Mouse (Mus musculus) gastrocnemius, postnatal 10 days (tissue): ENCODE measurements at regions not wholly inside any gene's neighbourhood (a gene's known extent, or its start where the extent isn't known, plus 50 kb on each side); places are given as distances from the start of the nearest gene placed in this dataset.
A peak's percentile ranks its signal among the peaks of the same experiment; 100 is the strongest.

ENCODE experiments used
- DNase-seq: peaks from one replicate; pipeline ENCODE4 v3.0.0; 2021; ENCODE audit warnings: mixed read lengths

DNA sequence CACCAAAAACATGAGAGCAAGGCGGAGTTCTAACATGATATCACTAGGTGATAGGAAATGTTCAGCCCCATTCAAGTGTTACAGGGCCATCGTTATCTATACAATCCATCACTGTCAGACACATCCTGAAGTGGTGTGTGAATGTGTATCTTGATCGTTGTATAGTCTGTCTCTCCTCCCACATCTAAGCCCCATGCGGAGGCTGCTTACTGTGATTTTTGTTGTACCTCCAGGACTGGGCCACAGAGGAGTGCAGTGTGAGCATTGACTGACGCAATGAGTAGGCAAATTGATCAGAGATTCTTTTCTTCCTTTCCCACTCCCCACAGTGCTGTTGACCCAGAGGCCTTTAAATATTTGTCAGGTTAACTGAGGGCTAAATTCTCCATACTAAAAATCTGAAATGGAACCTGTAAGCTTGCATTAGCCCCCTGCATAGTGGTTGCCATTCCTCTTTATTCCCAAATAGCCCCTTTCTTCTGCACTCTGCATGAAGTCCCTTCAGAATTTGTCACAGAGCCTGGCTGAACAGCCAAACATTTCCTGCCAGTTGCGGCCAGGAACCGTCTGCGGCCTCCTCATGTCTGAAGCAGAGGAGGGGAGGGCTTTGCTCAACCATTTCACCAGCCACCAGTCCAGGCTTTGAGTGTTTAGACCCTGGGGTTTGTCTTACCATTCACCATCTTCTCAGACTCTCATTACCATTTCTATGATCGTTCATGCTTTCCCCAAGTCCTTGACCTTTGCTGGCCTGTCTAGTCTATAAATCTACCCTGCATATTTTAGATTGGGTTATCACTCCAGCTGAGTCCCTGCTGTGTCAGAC, 119.3 kb downstream of the Ttc8 start:
- no peak for DNase-seq

DNA sequence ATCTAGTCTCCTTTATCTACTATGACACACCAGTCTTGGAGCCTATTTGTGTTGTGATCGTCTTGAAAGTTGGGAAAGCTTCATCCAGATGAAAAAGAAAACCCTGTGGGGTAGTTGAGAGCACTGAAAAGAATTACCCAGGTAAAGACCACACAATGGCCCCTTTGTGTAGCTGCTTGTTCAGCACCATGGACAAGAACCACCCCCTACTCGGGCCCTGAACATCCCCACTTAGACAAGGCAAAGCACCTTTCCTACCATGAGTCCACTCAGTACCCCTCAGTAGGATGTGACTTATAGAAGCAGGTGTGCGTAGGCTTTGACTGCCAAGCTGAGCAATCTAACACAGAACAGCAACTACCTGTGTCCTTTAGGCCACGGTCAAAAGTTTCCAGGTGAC, 121.2 kb downstream of the Ttc8 start:
- no peak for DNase-seq

DNA sequence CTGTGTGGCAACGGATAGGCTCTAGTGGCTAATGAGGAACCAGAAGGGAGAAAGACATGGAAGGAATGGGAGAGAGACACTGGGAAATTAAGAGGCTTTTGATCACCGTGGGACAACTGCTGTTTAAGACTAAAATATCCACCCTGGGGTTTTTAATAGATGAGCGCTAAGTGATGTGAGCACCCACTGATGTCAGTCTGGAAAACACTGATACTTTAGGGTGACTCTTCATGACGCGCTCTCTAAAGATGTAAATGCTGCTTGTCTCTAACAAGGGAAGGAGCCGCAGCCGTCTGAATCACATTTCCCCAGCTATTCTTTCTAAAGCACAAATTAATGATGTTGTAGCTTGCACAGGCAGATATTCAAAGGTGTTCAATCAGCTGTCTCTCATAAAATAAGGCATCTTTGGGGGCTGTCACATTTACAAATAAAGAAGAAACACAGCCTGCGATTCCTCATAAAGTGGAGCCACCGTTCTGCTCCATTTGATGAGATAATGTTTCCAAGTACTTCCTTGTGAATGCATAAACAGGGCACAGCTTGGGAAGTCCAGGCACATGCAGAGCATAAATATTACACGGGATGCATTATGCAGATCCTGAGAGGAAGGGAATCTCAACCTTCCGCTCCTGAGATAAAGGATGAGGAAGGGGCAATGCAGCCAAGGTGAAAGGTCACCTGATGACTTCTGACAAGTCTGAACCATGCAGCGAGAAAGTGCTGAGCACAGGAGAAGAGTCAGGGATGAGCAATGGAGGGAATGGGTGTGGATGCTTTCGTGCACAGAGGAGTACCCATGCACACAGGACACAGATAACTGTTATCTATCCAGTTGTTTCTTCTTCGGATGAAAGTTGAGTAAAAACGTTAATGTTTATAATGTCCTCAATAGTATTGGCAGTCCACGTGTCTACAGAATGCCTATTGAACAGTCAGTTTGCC, 122.8 kb downstream of the Ttc8 start:
- DNase-seq, result no peak

DNA sequence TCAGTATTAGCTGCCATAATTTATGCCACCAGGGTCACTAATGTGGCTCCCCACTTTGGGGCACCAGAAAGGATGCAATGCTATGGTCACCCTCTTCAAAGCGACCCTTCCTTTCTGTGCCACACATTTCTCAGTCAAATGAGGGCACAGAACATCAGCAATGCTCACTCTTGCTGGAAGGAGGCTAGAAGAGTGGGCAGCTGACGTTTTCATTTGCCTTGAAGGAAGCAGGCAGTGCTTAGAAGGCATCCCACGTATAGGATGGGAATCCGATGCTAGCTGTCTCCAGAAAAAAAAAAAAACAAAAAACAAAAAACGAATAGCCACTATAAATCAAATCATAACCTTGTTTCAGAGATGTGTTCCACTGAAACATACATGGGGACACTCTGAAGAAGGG, 124.1 kb downstream of the Ttc8 start:
- DNase-seq, result no peak

DNA sequence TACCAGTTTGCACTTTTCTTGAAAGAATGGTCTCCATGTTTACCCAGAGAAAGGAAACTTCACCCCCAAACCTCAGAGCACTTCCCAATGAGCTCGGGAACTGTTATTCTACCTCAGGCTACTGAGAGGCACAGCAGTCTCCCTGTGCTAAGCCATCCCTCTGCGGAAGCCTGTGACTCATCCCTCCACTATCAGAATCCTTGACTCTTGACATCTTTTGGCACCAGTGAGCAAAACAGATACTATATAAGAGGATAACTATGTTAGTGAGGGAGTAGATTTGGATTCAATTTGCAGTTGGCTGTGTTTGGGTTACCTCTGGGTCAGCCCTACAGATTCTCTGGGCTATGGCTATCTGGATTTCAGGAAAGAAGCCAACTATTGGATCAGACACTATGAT, 130.1 kb downstream of the Ttc8 start:
- no peak for DNase-seq

DNA sequence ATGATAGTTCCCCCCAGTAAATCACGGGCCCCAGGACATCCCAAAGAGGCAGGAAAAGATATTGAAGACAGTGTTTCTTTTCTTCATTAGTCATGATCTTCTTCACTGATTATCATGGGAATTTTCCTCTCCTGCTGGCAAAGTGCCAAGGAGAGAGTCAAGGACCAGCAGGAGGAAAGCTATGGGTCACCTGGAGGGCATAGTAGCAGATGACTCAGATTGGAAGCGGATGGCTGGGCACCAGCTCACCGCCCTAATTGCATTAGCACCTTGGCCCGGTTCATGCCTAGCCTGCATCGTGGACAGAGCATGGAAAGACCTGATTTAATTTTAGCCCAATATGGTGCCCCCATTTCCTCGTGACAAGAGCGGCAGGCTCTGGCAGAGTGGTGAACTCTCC, 132.2 kb downstream of the Ttc8 start:
- DNase-seq, result no peak

DNA sequence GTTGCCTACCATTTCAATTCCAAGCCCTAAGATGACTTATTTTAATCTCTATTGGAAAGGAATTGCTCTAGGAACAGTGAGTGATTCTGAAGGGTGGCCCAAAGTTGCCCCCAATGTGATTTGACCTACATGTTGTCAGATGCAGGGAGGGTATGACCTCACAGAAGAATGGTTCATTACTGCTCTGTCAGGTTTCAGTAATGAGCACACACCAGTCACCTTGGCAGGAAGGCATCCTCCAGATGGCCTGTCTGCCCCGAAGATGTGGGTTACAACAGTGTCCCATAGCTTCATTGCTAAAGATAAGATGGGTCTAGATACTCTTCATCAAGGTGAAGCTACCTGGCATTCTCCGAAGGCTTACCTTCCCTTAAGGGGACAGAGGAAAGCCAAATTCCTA, 137.1 kb downstream of the Ttc8 start:
- no peak for DNase-seq

DNA sequence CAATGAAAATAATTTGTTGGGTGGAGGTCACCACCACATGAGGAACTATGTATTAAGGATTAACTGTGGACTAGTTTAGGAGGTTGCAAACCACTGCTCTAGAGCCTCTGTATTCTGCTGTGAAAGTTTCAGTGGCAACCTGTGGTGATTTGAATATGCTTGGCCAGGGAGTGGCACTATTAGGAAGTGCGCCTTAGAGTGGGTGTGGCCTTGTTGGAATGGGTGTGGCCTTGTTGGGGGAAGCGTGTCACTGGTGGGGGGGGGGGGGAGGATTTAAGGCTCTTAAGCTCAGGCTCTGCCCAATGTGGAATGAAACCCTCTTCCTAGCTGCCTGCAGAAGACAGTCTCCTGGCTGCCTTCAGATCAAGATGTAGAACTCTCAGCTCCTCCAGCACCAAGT, 138.5 kb downstream of the Ttc8 start:
- DNase-seq, result no peak

DNA sequence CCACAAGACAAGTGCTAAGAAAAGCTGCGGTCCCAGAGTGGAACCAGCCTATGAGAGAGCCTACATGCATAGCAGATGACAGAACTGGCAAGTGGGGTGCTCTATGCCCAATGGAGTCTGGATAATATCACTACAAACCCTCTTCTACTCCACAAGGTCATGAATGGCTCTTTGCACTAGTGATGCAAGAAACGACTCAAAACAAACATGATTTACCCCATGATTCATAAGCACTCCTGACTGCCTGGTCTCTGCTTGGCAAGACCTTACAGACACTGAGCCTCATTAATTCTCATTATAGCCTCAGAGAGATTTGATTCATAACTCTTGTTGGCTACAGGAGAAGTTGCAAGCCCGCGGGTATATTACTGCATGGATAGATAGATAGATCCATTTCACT, 139.1 kb downstream of the Ttc8 start:
- DNase-seq, result no peak

GRCm38 (mm10) chr12:99060702-99061101, 140.3 kb downstream of the Ttc8 start:
- no peak for DNase-seq

DNA sequence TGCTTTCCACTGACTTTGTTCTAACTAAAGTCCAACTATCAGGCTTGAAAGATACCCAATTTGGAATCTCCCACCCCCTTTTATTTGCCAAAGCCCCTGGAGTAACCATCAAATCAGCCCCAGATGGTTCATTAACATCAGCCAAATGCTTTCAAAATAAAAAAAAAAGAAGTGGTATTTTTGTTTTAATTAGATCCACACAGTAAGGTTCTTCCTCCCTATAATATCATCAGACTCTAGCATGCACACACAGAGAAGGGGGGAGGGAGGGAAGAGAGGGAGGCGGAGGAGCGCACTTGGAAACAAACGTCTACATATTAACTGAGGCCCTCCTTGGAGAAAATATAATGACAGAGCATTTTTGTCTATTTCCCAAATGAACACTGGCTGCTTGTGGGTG, 143.1 kb downstream of the Ttc8 start:
- no peak for DNase-seq

- no peak for DNase-seq
Observed at GRCm38 (mm10) chr12:99063885-99064284, 143.5 kb downstream of the Ttc8 start.

- no peak for DNase-seq
Observed at GRCm38 (mm10) chr12:99067962-99068361, 147.6 kb downstream of the Ttc8 start.

DNA sequence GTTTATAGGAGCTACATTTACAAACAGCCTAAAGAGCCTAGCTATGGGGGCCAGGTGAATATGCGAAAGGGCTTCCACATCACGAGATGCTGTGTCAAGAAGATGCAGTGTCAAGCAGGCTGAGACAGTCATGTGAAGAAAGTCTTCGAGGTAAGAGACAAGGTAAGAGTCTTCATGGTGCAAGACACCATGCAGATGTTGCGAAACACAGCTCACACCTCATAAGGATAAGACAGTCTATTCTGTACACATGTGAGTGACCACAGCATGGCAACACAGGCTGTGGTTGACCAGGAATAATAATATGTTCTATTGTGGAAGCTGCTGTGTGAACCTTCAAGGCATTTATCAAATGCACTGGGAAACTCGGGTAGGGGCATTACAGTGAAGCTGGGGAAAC, 153.4 kb downstream of the Ttc8 start:
- DNase-seq, result no peak

DNA sequence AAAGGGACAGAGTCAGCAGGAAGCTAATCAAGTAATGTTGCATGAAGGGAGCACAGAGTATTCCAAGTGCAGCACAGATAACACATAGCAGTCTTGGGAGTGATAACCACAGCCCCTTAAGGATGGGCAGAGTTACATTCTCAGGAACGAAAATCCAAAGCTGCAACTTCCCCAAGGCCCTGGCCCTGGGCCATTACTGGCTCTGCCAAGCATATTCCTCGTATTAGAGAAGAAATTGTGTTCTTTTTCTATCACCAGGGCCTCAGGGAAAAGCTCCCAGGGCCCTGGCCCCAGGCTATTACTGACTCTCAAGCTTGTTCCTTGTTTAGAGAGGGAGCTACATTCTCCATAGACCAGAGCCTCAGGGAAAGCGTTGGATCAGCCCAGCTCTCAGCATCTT, 157.0 kb downstream of the Ttc8 start:
- no peak for DNase-seq

GRCm38 (mm10) chr12:99079873-99080272, 159.5 kb downstream of the Ttc8 start:
- no peak for DNase-seq

DNA sequence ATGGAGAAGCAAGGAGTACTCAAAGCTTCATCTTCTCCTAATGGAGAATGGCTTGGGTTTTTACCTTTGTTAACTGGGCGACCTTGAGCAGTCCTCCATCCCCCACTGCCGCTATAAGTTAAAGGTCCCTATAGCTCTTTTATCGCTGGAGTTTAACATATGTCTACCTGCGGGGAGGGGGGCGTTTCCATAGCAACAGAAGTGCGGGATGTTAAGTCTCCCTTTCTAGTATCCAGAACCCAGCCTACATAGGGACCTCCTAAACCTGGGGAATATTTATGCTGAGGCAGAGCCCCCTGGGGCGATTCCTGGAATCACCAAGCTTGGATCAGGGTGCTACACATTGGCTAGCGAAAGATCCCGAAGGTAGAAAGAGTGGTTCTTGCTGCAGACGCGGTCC, 163.2 kb downstream of the Ttc8 start:
- DNase-seq, result no peak

GRCm38 (mm10) chr12:99084144-99084543, 163.8 kb downstream of the Ttc8 start:
- DNase-seq, result peak; percentile 86

DNA sequence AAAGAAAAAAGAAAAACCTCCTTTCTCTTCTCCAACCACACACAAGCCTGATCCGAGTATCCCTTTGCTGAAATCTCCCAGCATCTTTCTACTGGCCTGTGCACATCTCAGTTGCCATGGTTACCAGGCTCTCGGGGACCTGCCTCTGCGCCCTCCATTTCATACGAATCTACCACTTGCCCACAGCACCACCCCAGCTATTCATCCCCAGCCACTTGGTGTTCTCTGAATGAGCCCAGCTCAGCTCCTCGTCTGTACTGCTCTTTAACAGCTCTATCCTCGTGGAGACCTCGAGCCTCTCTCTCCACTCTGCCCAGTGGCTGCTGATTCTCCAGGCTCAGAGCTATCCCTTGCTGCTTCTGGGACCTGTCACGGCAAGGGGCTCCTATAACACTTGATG, 166.9 kb downstream of the Ttc8 start:
- no peak for DNase-seq

GRCm38 (mm10) chr12:99091770-99092169, 171.4 kb downstream of the Ttc8 start:
- DNase-seq, result no peak

DNA sequence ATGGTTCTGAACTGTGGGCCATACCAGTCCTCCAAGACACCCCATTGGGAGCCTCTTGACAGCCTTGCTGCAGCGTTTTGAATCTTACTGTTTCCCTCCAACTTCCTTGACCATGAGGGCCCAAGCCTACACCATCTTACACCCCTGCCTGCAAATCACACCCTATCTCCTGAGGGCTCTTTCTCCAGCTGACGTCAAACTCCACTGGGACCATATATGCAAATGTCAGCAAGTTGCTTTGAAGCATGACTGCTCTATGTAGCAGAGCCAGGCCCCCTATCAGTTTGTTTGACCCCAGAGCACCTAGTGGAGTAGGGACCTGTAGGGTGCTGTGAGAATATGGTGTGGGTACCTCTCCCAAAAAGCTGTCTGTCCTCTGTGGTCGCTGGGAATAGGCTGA, 172.8 kb downstream of the Ttc8 start:
- no peak for DNase-seq

DNA sequence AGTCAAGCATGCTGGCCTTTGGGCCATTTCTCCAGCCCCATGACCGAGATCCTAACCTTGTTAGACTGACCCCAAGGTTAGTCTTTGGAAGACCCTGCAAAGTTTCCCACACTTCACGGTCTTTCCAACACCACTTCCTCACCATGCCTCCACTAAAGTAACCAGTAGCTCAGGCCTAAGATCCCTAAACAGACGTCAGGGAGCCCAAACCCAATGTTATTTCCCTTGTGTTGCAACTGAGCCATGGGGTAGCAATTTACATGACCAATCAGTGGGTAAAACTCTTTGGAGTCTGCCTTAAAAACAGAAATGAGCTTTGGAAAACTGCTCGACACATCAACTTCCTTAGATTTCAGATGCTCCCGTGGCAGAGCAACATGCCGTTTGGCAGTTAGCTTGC, 173.6 kb downstream of the Ttc8 start:
- DNase-seq, result no peak

DNA sequence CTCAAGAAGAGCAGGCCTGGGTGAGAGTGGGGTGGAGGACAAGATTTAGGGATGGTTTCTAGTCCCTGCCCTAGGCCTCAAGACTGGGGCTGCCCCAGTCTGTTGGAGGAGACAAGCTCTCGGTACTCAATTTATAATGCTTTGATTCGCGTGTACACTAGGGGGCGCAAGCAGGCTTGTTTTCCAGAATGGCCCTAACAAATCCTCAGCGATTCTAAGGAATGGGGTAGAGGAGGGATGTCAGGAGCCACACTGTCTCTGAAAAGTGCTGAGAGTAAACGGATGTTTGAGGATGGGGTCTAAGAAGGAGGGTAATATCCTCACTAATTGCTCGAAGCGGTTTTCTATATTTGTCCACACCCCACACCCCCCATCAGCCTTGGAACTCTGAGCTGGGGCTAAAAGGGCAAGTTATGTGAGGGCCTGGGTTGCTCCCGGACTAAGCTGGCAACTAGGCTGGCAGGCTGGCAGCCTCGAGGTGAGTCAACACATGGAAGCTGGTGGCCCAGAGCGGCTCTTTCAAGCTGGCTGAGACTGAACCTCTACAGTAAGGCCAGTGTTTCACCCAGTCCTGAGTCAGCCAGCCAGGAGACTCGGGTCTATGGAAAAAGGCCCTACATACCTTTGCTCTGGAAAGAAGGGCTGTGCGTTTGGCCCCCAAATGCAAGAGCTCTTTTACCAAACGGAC, 176.7 kb downstream of the Ttc8 start:
- peak; percentile 87 for DNase-seq
